Mouse (Mus musculus): ENCODE results near the gene 5430419D17Rik. TPM values are rescaled to one million over a fixed set of nuclear protein-coding genes. Genes with fewer than 3 reads are reported as not detected.

Gene 5430419D17Rik
- polyA plus RNA-seq, 1 experiment from 2014 or later = not detected

GRCm38 (mm10) chr7:131327054-131327453 is 152.9 kb downstream of the 5430419D17Rik start:
- no peak overlapping the region for H3K4me2 ChIP-seq (ENCODE audit: low read depth, low read length)

DNA sequence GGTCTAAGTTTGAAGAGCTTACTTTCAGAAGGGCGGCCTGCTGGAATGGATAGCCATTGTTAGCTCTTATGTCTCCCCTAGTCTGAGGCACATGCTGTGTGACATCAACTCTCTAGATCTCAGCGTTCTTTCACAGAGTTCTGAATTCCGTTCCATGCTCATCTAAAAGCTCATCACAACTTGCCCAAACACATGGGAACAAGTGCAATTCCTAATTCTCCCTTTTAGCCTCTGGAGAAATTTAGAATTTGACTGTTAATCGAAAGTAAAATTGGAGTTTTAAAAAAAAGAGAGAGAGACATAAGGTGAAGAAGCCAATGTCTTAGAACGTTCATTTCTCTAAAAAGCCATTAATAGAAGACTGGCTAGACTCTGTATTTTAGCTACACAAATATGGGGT is 155.2 kb downstream of the 5430419D17Rik start, which contains the start of gene Fam24b:
Gene Fam24b (minus strand): TSS at position 101 of the 400 bp plus-strand sequence.
- H3K4me3 ChIP-seq (ENCODE audit: low read depth, low read length) = no peak within 1 kb of the TSS
- ATAC-seq (ENCODE audit: low read depth) = no peak
- H3K9ac ChIP-seq (ENCODE audit: low read depth, low read length) = no peak within 1 kb of the TSS
- WGBS (ENCODE audit: insufficient replicate concordance) = 67% methylated on average over 5 of the region's 5 CpGs
- H3K9me3 ChIP-seq (replicated peaks; ENCODE audit: control insufficient read depth, low read length) = no peaks in the 10 kb centered on the region
- no peak within 1 kb of the TSS for H3K4me2 ChIP-seq (ENCODE audit: low read depth, low read length)
- no peak within 1 kb of the TSS for H3K27ac ChIP-seq (ENCODE audit: low read length)
- H3K4me1 ChIP-seq (ENCODE audit: control insufficient read depth, low read depth, low read length) = no peaks in the 10 kb centered on the region
- H3K36me3 ChIP-seq (ENCODE audit: control insufficient read depth, insufficient read depth) = no peaks in the 10 kb centered on the region
- H3K27me3 ChIP-seq (ENCODE audit: control insufficient read depth, insufficient read depth, low read depth, low read length) = no peaks in the 10 kb centered on the region

More at GRCm38 (mm10) chr7:131327054-131327453, 152.9 kb downstream of the 5430419D17Rik start:
- H3K9me3 ChIP-seq (replicated peaks; ENCODE audit: control insufficient read depth, low read length) = no peaks in the 10 kb centered on the region
- no peaks in the 10 kb centered on the region for H3K27me3 ChIP-seq (ENCODE audit: control insufficient read depth, insufficient read depth, low read depth, low read length)
- no peak for ATAC-seq (ENCODE audit: low read depth)
- H3K27ac ChIP-seq (ENCODE audit: low read length) = no peak overlapping the region
- H3K4me1 ChIP-seq (ENCODE audit: control insufficient read depth, low read depth, low read length) = no peaks in the 10 kb centered on the region
- no peak overlapping the region for H3K9ac ChIP-seq (ENCODE audit: low read depth, low read length)
- no peak overlapping the region for H3K4me3 ChIP-seq (ENCODE audit: low read depth, low read length)
- 70% methylated on average over 5 of the region's 5 CpGs for WGBS (ENCODE audit: insufficient replicate concordance)
- H3K36me3 ChIP-seq (ENCODE audit: control insufficient read depth, insufficient read depth) = no peaks in the 10 kb centered on the region

- no peak overlapping the region for H3K4me2 ChIP-seq (ENCODE audit: low read depth, low read length)
- H3K27me3 ChIP-seq (ENCODE audit: control insufficient read depth, insufficient read depth, low read depth, low read length) = no peaks in the 10 kb centered on the region
- no peak for ATAC-seq (ENCODE audit: low read depth)
- H3K4me1 ChIP-seq (ENCODE audit: control insufficient read depth, low read depth, low read length) = no peaks in the 10 kb centered on the region
- H3K9me3 ChIP-seq (replicated peaks; ENCODE audit: control insufficient read depth, low read length) = no peaks in the 10 kb centered on the region
- H3K36me3 ChIP-seq (ENCODE audit: control insufficient read depth, insufficient read depth) = no peaks in the 10 kb centered on the region
- no peak overlapping the region for H3K9ac ChIP-seq (ENCODE audit: low read depth, low read length)
- 38% methylated on average over 2 of the region's 2 CpGs for WGBS (ENCODE audit: insufficient replicate concordance)
- no peak overlapping the region for H3K27ac ChIP-seq (ENCODE audit: low read length)
- H3K4me3 ChIP-seq (ENCODE audit: low read depth, low read length) = no peak overlapping the region
Observed at GRCm38 (mm10) chr7:131331688-131332087, 157.5 kb downstream of the 5430419D17Rik start.

GRCm38 (mm10) chr7:131333564-131333963 is 159.4 kb downstream of the 5430419D17Rik start, which contains the start of gene Fam24a:
Gene Fam24a, plus strand, starts transcription at chr7:131333864.
- ATAC-seq (ENCODE audit: low read depth) = no peak
- H3K9ac ChIP-seq (ENCODE audit: low read depth, low read length) = no peak within 1 kb of the TSS
- no peaks in the 10 kb centered on the region for H3K4me1 ChIP-seq (ENCODE audit: control insufficient read depth, low read depth, low read length)
- no peak within 1 kb of the TSS for H3K4me3 ChIP-seq (ENCODE audit: low read depth, low read length)
- H3K27me3 ChIP-seq (ENCODE audit: control insufficient read depth, insufficient read depth, low read depth, low read length) = no peaks in the 10 kb centered on the region
- H3K36me3 ChIP-seq (ENCODE audit: control insufficient read depth, insufficient read depth) = no peaks in the 10 kb centered on the region
- WGBS (ENCODE audit: insufficient replicate concordance) = 33% methylated on average over 1 of the region's 1 CpGs
- H3K27ac ChIP-seq (ENCODE audit: low read length) = no peak within 1 kb of the TSS
- H3K9me3 ChIP-seq (replicated peaks; ENCODE audit: control insufficient read depth, low read length) = no peaks in the 10 kb centered on the region
- no peak within 1 kb of the TSS for H3K4me2 ChIP-seq (ENCODE audit: low read depth, low read length)

- Histone ChIP-seq H3K27ac (ENCODE audit: low read length) (no peak overlapping the region), H3K4me1 (ENCODE audit: control insufficient read depth, low read depth, low read length) (no peaks in the 10 kb centered on the region), H3K4me2 (ENCODE audit: low read depth, low read length) (no peak overlapping the region), H3K9me3 (replicated peaks; ENCODE audit: control insufficient read depth, low read length) (no peaks in the 10 kb centered on the region), H3K9ac (ENCODE audit: low read depth, low read length) (no peak overlapping the region), H3K27me3 (ENCODE audit: control insufficient read depth, insufficient read depth, low read depth, low read length) (no peaks in the 10 kb centered on the region), H3K4me3 (ENCODE audit: low read depth, low read length) (no peak overlapping the region), H3K36me3 (ENCODE audit: control insufficient read depth, insufficient read depth) (0 out of 2 replicates have a peak, but pooled peaks cover 2% of the 10 kb centered on the region)
- 65% methylated on average over 8 of the region's 8 CpGs for WGBS (ENCODE audit: insufficient replicate concordance)
- no peak for ATAC-seq (ENCODE audit: low read depth)
Observed at GRCm38 (mm10) chr7:131337502-131338068, 163.4 kb downstream of the 5430419D17Rik start.

- H3K4me1 ChIP-seq (ENCODE audit: control insufficient read depth, low read depth, low read length) = no peaks in the 10 kb centered on the region
- H3K4me2 ChIP-seq (ENCODE audit: low read depth, low read length) = no peak overlapping the region
- no peaks in the 10 kb centered on the region for H3K9me3 ChIP-seq (replicated peaks; ENCODE audit: control insufficient read depth, low read length)
- no peak overlapping the region for H3K9ac ChIP-seq (ENCODE audit: low read depth, low read length)
- no peak overlapping the region for H3K4me3 ChIP-seq (ENCODE audit: low read depth, low read length)
- H3K27ac ChIP-seq (ENCODE audit: low read length) = no peak overlapping the region
- no peak for ATAC-seq (ENCODE audit: low read depth)
- WGBS (ENCODE audit: insufficient replicate concordance) = 84% methylated on average over 7 of the region's 7 CpGs
- peaks cover 15% of the 10 kb centered on the region for H3K36me3 ChIP-seq (ENCODE audit: control insufficient read depth, insufficient read depth)
- no peaks in the 10 kb centered on the region for H3K27me3 ChIP-seq (ENCODE audit: control insufficient read depth, insufficient read depth, low read depth, low read length)
Observed at GRCm38 (mm10) chr7:131345856-131346541, 171.8 kb downstream of the 5430419D17Rik start.

Other genes starting within 250 kb of the 5430419D17Rik start
- gene Htra1, start 238.3 kb upstream of the 5430419D17Rik start, polyA plus RNA-seq (2015; fragmentation: Nextera tagmentation; extraction: Ambion mirVana) = 1.0 and 1.1 TPM in 2 replicates
- gene Dmbt1, start 142.3 kb upstream of the 5430419D17Rik start, polyA plus RNA-seq (2015; fragmentation: Nextera tagmentation; extraction: Ambion mirVana) = 3.9 TPM in 1 of 2 replicates, not detected in the other
- not detected in 2 replicates for gene 4933402N03Rik, start 28.1 kb upstream of the 5430419D17Rik start, polyA plus RNA-seq (2015; fragmentation: Nextera tagmentation; extraction: Ambion mirVana)
- gene Cuzd1, start 147.9 kb downstream of the 5430419D17Rik start, polyA plus RNA-seq (2015; fragmentation: Nextera tagmentation; extraction: Ambion mirVana) = not detected in 2 replicates
- not detected in 2 replicates for gene Fam24b, start 155.1 kb downstream of the 5430419D17Rik start, polyA plus RNA-seq (2015; fragmentation: Nextera tagmentation; extraction: Ambion mirVana)
- gene Fam24a, start 159.5 kb downstream of the 5430419D17Rik start, polyA plus RNA-seq (2015; fragmentation: Nextera tagmentation; extraction: Ambion mirVana) = not detected in 2 replicates
- gene 2310057M21Rik, start 188.4 kb downstream of the 5430419D17Rik start, polyA plus RNA-seq (2015; fragmentation: Nextera tagmentation; extraction: Ambion mirVana) = 8.3 and 8.5 TPM in 2 replicates
- 19.5 and 20.5 TPM in 2 replicates for gene Pstk, start 196.7 kb downstream of the 5430419D17Rik start, polyA plus RNA-seq (2015; fragmentation: Nextera tagmentation; extraction: Ambion mirVana)
- gene Ikzf5, start 236.1 kb downstream of the 5430419D17Rik start, polyA plus RNA-seq (2015; fragmentation: Nextera tagmentation; extraction: Ambion mirVana) = 10.2 and 10.7 TPM in 2 replicates
- 43.2 and 44.2 TPM in 2 replicates for gene Acadsb, start 236.2 kb downstream of the 5430419D17Rik start, polyA plus RNA-seq (2015; fragmentation: Nextera tagmentation; extraction: Ambion mirVana)

Data from liver, embryonic 16.5 days (tissue).